Mouse (Mus musculus) cerebellum, adult 11-12 months (tissue): ENCODE data around the gene Prcd.
"Not testable (repeated sequence)": the region's sequence is repeated elsewhere in the genome, so short reads cannot be mapped to it uniquely, and the experiment has no call there.

ENCODE experiments used
- DNase-seq: peaks from one replicate; pipeline ENCODE4 v3.0.0; 2022

The Prcd gene

GRCm38 (mm10) chr11:116649711-116650337, 3.5 kb upstream of the Prcd start:
- DNase-seq = no peak

GRCm38 (mm10) chr11:116650811-116651210, 2.5 kb upstream of the Prcd start:
- DNase-seq = peak; percentile 39

GRCm38 (mm10) chr11:116651339-116651738, 2.0 kb upstream of the Prcd start:
- peak; percentile 49 for DNase-seq

GRCm38 (mm10) chr11:116652330-116653098, 820 bp upstream of the Prcd start:
- DNase-seq = peak; percentile 49

GRCm38 (mm10) chr11:116653709-116654221, 431 bp downstream of the Prcd start:
- DNase-seq = peak; percentile 83

GRCm38 (mm10) chr11:116654255-116654821, 1.0 kb downstream of the Prcd start, which contains the start of gene Cygb:
Gene Cygb, minus strand, starts transcription at chr11:116654313.
- DNase-seq = peak; percentile 89

- DNase-seq = peak; percentile 88
These were observed 3.2 kb downstream of the Prcd start for GRCm38 (mm10) chr11:116656348-116657191.

- DNase-seq = peak; percentile 97
These were observed 4.2 kb downstream of the Prcd start for GRCm38 (mm10) chr11:116657311-116658223.

GRCm38 (mm10) chr11:116658238-116658637, 4.9 kb downstream of the Prcd start:
- DNase-seq = peak; percentile 63

GRCm38 (mm10) chr11:116659027-116659621, 5.8 kb downstream of the Prcd start:
- peak; percentile 44 for DNase-seq

GRCm38 (mm10) chr11:116660181-116660580, 6.8 kb downstream of the Prcd start:
- DNase-seq = peak; percentile 56

- DNase-seq = peak; percentile 60
These were observed 8.1 kb downstream of the Prcd start for GRCm38 (mm10) chr11:116661291-116661947.

GRCm38 (mm10) chr11:116661948-116662377, 8.6 kb downstream of the Prcd start:
- DNase-seq = peak; percentile 67

- DNase-seq = no peak
These were observed 12.0 kb downstream of the Prcd start for GRCm38 (mm10) chr11:116665289-116665688.

GRCm38 (mm10) chr11:116666566-116666965, 13.2 kb downstream of the Prcd start:
- no peak for DNase-seq

- DNase-seq = not testable (repeated sequence)
These were observed 13.7 kb downstream of the Prcd start for GRCm38 (mm10) chr11:116667012-116667411.

- no peak for DNase-seq
These were observed 14.6 kb downstream of the Prcd start for GRCm38 (mm10) chr11:116667930-116668329.

GRCm38 (mm10) chr11:116668381-116668825, 15.1 kb downstream of the Prcd start:
- no peak for DNase-seq

GRCm38 (mm10) chr11:116668839-116669238, 15.5 kb downstream of the Prcd start:
- no peak for DNase-seq

GRCm38 (mm10) chr11:116669316-116669715, 16.0 kb downstream of the Prcd start:
- DNase-seq = no peak
